Mouse (Mus musculus) liver, embryonic 12.5 days (tissue): ENCODE data around the gene Dnah2. TPM values are rescaled to one million over a fixed set of nuclear protein-coding genes. Genes with fewer than 3 reads are reported as not detected.

ENCODE experiments used
- ATAC-seq: fragments of 200-750 bp; cut with Nextera tagmentation; 2 replicates; pipeline ENCODE4 v1.8.0; 2017; ENCODE audit warnings: moderate number of reproducible peaks, mild to moderate bottlenecking, moderate library complexity
- H3K27ac ChIP-seq: fragments of 300-500 bp; sonication (generic); 2 replicates; pipeline ENCODE4 v1.5.1; 2016; ENCODE audit warnings: mild to moderate bottlenecking
- H3K27me3 ChIP-seq: fragments of 300-500 bp; sonication (generic); replicated peaks from 2 replicates; pipeline ENCODE4 v1.6.1; 2016; ENCODE audit warnings: mild to moderate bottlenecking, moderate library complexity
- H3K36me3 ChIP-seq: fragments of 300-500 bp; sonication (generic); 2 replicates; pipeline ENCODE4 v1.6.1; 2016; ENCODE audit warnings: mild to moderate bottlenecking, moderate library complexity
- H3K4me1 ChIP-seq: fragments of 300-500 bp; sonication (generic); 2 replicates; pipeline ENCODE4 v1.6.1; 2016
- H3K4me2 ChIP-seq: fragments of 300-500 bp; sonication (generic); 2 replicates; pipeline ENCODE4 v1.6.1; 2016; ENCODE audit warnings: mild to moderate bottlenecking, moderate library complexity
- H3K4me3 ChIP-seq: fragments of 300-500 bp; sonication (generic); 2 replicates; pipeline ENCODE4 v1.5.1; 2016; ENCODE audit warnings: mild to moderate bottlenecking, moderate library complexity
- H3K9ac ChIP-seq: fragments of 300-500 bp; sonication (generic); 2 replicates; pipeline ENCODE4 v1.6.1; 2016; ENCODE audit warnings: mild to moderate bottlenecking, moderate library complexity
- H3K9me3 ChIP-seq: fragments of 300-500 bp; sonication (generic); replicated peaks from 2 replicates; pipeline ENCODE4 v1.6.1; 2016; ENCODE audit warnings: mild to moderate bottlenecking, moderate library complexity
- WGBS: fragments of 180-500 bp; shearing (Covaris S2); methylation state at CpG from one replicate; pipeline ENCODE4 v1.1.7; 2016; ENCODE audit not compliant: insufficient replicate concordance; 5-methylcytosine and 5-hydroxymethylcytosine counted together
- microRNA-seq: library from miRNA; unstranded; fragments of <30 nt; microRNA quantifications from one replicate; pipeline ENCODE4, GENCODE M21; 2017
- polyA plus RNA-seq: library from polyadenylated mRNA; unstranded; fragments of >200 nt; fragmentation: Nextera tagmentation; extraction: Ambion mirVana; gene quantifications from 2 replicates; pipeline ENCODE4 v1.2.1, GENCODE M21; 2016

Gene Dnah2
- polyA plus RNA-seq, 1 experiment from 2014 or later, result 0.06 TPM

GRCm38 (mm10) chr11:69372056-69372779, 176.7 kb downstream of the Dnah2 start:
- 0 out of 2 replicates have a peak, but pooled peaks have one; percentile 27 for ATAC-seq
- H3K4me2 ChIP-seq, result peak overlapping the region; percentile 66
- 33% methylated on average over 12 of the region's 12 CpGs for WGBS
- peak overlapping the region; percentile 12; the same call in 1 of the 2 replicates for H3K4me3 ChIP-seq
- H3K36me3 ChIP-seq, result no peaks in the 10 kb centered on the region
- peaks cover 35% of the 10 kb centered on the region for H3K27me3 ChIP-seq
- peak overlapping the region; percentile 56 for H3K9ac ChIP-seq
- H3K4me1 ChIP-seq, result peaks cover 87% of the 10 kb centered on the region
- H3K9me3 ChIP-seq, result no peaks in the 10 kb centered on the region
- H3K27ac ChIP-seq, result peak overlapping the region; percentile 88

GRCm38 (mm10) chr11:69371601-69372000, 177.3 kb downstream of the Dnah2 start:
- Histone ChIP-seq H3K9me3 (no peaks in the 10 kb centered on the region), H3K4me3 (no peak overlapping the region; the same call in 1 of the 2 replicates), H3K27me3 (peaks cover 41% of the 10 kb centered on the region), H3K36me3 (no peaks in the 10 kb centered on the region), H3K4me2 (peak overlapping the region; percentile 66), H3K9ac (peak overlapping the region; percentile 56), H3K27ac (peak overlapping the region; percentile 88), H3K4me1 (peaks cover 89% of the 10 kb centered on the region)
- ATAC-seq, result no peak
- WGBS, result 63% methylated on average over 12 of the region's 12 CpGs

GRCm38 (mm10) chr11:69370817-69371215, 178.1 kb downstream of the Dnah2 start:
- no peaks in the 10 kb centered on the region for H3K9me3 ChIP-seq
- H3K4me2 ChIP-seq, result peak overlapping the region; percentile 66
- H3K4me1 ChIP-seq, result peaks cover 90% of the 10 kb centered on the region
- H3K9ac ChIP-seq, result no peak overlapping the region
- 27% methylated on average over 9 of the region's 9 CpGs for WGBS
- H3K27me3 ChIP-seq, result peaks cover 49% of the 10 kb centered on the region
- peak overlapping the region; percentile 88 for H3K27ac ChIP-seq
- H3K36me3 ChIP-seq, result no peaks in the 10 kb centered on the region
- no peak for ATAC-seq
- no peak overlapping the region for H3K4me3 ChIP-seq

Small RNA genes lying within 50 kb of the gene (microRNA-seq; reads per million reads assigned to microRNA genes)
- gene Gm27493, result not detected

Other genes starting within 250 kb of the Dnah2 start
- gene Cntrob, start 225.3 kb downstream of the Dnah2 start, polyA plus RNA-seq, result 13.1 and 13.9 TPM in 2 replicates
- gene Trappc1, start 225.1 kb downstream of the Dnah2 start, polyA plus RNA-seq, result 90.4 and 90.9 TPM in 2 replicates
- gene Kcnab3, start 222.9 kb downstream of the Dnah2 start, polyA plus RNA-seq, result 0.24 and 0.48 TPM in 2 replicates
- 1.5 and 1.7 TPM in 2 replicates for gene Rnf227, start 208.6 kb downstream of the Dnah2 start, polyA plus RNA-seq
- gene Chd3, start 179.7 kb downstream of the Dnah2 start, polyA plus RNA-seq, result 4.7 and 6.4 TPM in 2 replicates
- gene Naa38, start 153.6 kb downstream of the Dnah2 start, polyA plus RNA-seq, result 111 and 119 TPM in 2 replicates
- gene Cyb5d1, start 153.5 kb downstream of the Dnah2 start, polyA plus RNA-seq, result 15.1 and 15.7 TPM in 2 replicates
- gene Tmem88, start 150.9 kb downstream of the Dnah2 start, polyA plus RNA-seq, result 14.4 and 15.4 TPM in 2 replicates
- 7.1 and 7.5 TPM in 2 replicates for gene Kdm6b, start 135.4 kb downstream of the Dnah2 start, polyA plus RNA-seq
- 1.7 and 2.3 TPM in 2 replicates for gene Efnb3, start 11.1 kb upstream of the Dnah2 start, polyA plus RNA-seq
- gene Wrap53, start 31.1 kb upstream of the Dnah2 start, polyA plus RNA-seq, result 24.3 and 27.1 TPM in 2 replicates
- 110 TPM in 2 replicates for gene Trp53, start 31.2 kb upstream of the Dnah2 start, polyA plus RNA-seq
- 38.3 and 39.8 TPM in 2 replicates for gene Atp1b2, start 56.8 kb upstream of the Dnah2 start, polyA plus RNA-seq
- gene Shbg, start 68.8 kb upstream of the Dnah2 start, polyA plus RNA-seq, result 33.0 and 34.9 TPM in 2 replicates
- gene Sat2, start 72.9 kb upstream of the Dnah2 start, polyA plus RNA-seq, result 11.5 and 12.4 TPM in 2 replicates
- 22.5 and 23.4 TPM in 2 replicates for gene Fxr2, start 83.9 kb upstream of the Dnah2 start, polyA plus RNA-seq
- gene Sox15, start 106.2 kb upstream of the Dnah2 start, polyA plus RNA-seq, result not detected in 2 replicates
- 38.2 and 39.4 TPM in 2 replicates for gene Mpdu1, start 113.5 kb upstream of the Dnah2 start, polyA plus RNA-seq
- gene Cd68, start 117.0 kb upstream of the Dnah2 start, polyA plus RNA-seq, result 14.5 and 15.0 TPM in 2 replicates
- 393 and 408 TPM in 2 replicates for gene Eif4a1, start 123.3 kb upstream of the Dnah2 start, polyA plus RNA-seq
- gene Senp3, start 133.0 kb upstream of the Dnah2 start, polyA plus RNA-seq, result 53.8 and 56.2 TPM in 2 replicates
- 0.14 and 0.23 TPM in 2 replicates for gene Tnfsf13, start 136.7 kb upstream of the Dnah2 start, polyA plus RNA-seq
- gene Tnfsf12, start 146.7 kb upstream of the Dnah2 start, polyA plus RNA-seq, result 3.3 and 3.6 TPM in 2 replicates
- 0.72 and 0.98 TPM in 2 replicates for gene Tnfsfm13, start 147.0 kb upstream of the Dnah2 start, polyA plus RNA-seq
- gene Polr2a, start 209.5 kb upstream of the Dnah2 start, polyA plus RNA-seq, result 17.4 and 20.2 TPM in 2 replicates
- not detected in 2 replicates for gene Slc35g3, start 212.9 kb upstream of the Dnah2 start, polyA plus RNA-seq
- 0.43 and 0.70 TPM in 2 replicates for gene Zbtb4, start 216.8 kb upstream of the Dnah2 start, polyA plus RNA-seq
- 0.63 and 0.64 TPM in 2 replicates for gene Chrnb1, start 246.8 kb upstream of the Dnah2 start, polyA plus RNA-seq